Mouse (Mus musculus): ENCODE measurements around the gene AC124502.3.

DNA sequence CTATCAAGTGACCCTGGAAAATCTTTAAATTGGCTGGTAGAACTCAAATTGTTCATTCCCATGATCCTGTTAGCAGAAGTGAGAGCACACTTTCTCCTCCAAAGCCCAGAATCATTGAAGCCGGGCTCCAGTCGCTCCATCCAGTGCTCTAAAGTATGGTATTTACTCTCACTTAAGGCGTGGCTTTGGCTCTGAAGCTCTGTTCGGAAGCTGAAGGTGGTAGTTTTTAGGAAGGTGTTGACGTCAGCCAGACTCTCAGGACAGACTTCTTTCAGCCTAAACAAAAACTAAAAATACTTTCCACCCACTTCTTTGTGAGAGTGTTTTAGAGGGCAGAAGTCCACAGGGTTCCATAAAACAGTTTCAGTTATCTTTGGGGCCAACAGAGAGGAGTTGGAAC, 34.8 kb downstream of the AC124502.3 start:
- TF ChIP-seq CTCF (IDR thresholded peaks at IDR 0.05; ENCODE audit: borderline replicate concordance, control insufficient read depth, extremely low read depth, insufficient read depth, low read length, poor library complexity), result no peak
- TF ChIP-seq POLR2A (IDR thresholded peaks at IDR 0.05; ENCODE audit: control insufficient read depth, extremely low read depth, insufficient read depth, low read length, poor library complexity), result no peak

Measured in thymus, adult 2 months (tissue).